Mouse (Mus musculus) forebrain, embryonic 11.5 days (tissue): ENCODE results near the gene Gpr107. TPM values are rescaled to one million over a fixed set of nuclear protein-coding genes. Genes with fewer than 3 reads are reported as not detected.
A peak's percentile ranks its signal among the peaks of the same experiment; 100 is the strongest.

Experiments
- ATAC-seq: fragments of 200-750 bp; cut with Nextera tagmentation; replicated peaks from 2 replicates; pipeline ENCODE4 v1.8.0; 2017; ENCODE audit warnings: moderate TSS enrichment; ENCODE audit not compliant: low FRiP score
- DNase-seq: peaks from one replicate; pipeline ENCODE4 v3.0.0-alpha.2; 2017; ENCODE audit warnings: low spot score
- H3K27ac ChIP-seq: fragments of 300-500 bp; sonication (generic); 2 replicates; pipeline ENCODE4 v1.5.1; 2014; ENCODE audit warnings: low read depth, low read length
- H3K27me3 ChIP-seq: fragments of 300-500 bp; sonication (generic); 2 replicates; pipeline ENCODE4 v1.6.1; 2014; ENCODE audit warnings: mild to moderate bottlenecking, low read length, mixed read lengths; ENCODE audit not compliant: control insufficient read depth, insufficient read depth
- H3K36me3 ChIP-seq: fragments of 300-500 bp; sonication (generic); 2 replicates; pipeline ENCODE4 v1.6.1; 2014; ENCODE audit warnings: mild to moderate bottlenecking, low read length, moderate library complexity, mixed read lengths; ENCODE audit not compliant: control insufficient read depth, insufficient read depth
- H3K4me1 ChIP-seq: fragments of 300-500 bp; sonication (generic); replicated peaks from 2 replicates; pipeline ENCODE4 v1.6.1; 2014; ENCODE audit warnings: low read length, mixed read lengths; ENCODE audit not compliant: control insufficient read depth, insufficient read depth
- H3K4me2 ChIP-seq: fragments of 300-500 bp; sonication (generic); 2 replicates; pipeline ENCODE4 v1.6.1; 2014; ENCODE audit warnings: low read depth, mild to moderate bottlenecking, low read length, moderate library complexity, mixed read lengths; ENCODE audit not compliant: severe bottlenecking
- H3K4me3 ChIP-seq: fragments of 300-500 bp; sonication (generic); 2 replicates; pipeline ENCODE4 v1.5.1; 2014; ENCODE audit warnings: low read depth, low read length
- H3K9ac ChIP-seq: fragments of 300-500 bp; sonication (generic); 2 replicates; pipeline ENCODE4 v1.6.1; 2014; ENCODE audit warnings: low read length
- H3K9me3 ChIP-seq: fragments of 300-500 bp; sonication (generic); 2 replicates; pipeline ENCODE4 v1.6.1; 2016; ENCODE audit warnings: low read length, mixed read lengths; ENCODE audit not compliant: control insufficient read depth
- WGBS: fragments of 180-500 bp; shearing (Covaris S2); extraction: QIAGEN DNeasy Blood & Tissue Kit; methylation state at CpG from one replicate; pipeline ENCODE4 v1.1.7; 2014; 5-methylcytosine and 5-hydroxymethylcytosine counted together
- polyA plus RNA-seq: library from polyadenylated mRNA; unstranded; fragments of >200 nt; fragmentation: Nextera tagmentation; extraction: Ambion mirVana; gene quantifications from 2 replicates; pipeline ENCODE4 v1.2.1, GENCODE M21; 2014

Gene Gpr107
- 30.7 and 32.2 TPM in 2 replicates for polyA plus RNA-seq

- no peaks in the 10 kb centered on the region for H3K9me3 ChIP-seq
- DNase-seq, result peak; percentile 92
- H3K9ac ChIP-seq, result peak within 1 kb of the TSS; percentile 88
- no peaks in the 10 kb centered on the region; the same call in 1 of the 2 replicates for H3K4me1 ChIP-seq
- peak within 1 kb of the TSS; percentile 88 for H3K4me3 ChIP-seq
- no peak within 1 kb of the TSS for H3K27ac ChIP-seq
- peak within 1 kb of the TSS; percentile 53 for H3K4me2 ChIP-seq
- under 1% methylated on average over 50 of the region's 53 CpGs for WGBS
- no peaks in the 10 kb centered on the region; the same call in 1 of the 2 replicates for H3K36me3 ChIP-seq
- no peaks in the 10 kb centered on the region for H3K27me3 ChIP-seq
- peak; percentile 82 for ATAC-seq
Measured at GRCm38 (mm10) chr2:31151892-31152812, at the start of gene Gpr107. TSS of gene Gpr107 (plus strand) at chr2:31152316.

GRCm38 (mm10) chr2:31103321-31103720 is 48.8 kb upstream of the Gpr107 start:
- no peak overlapping the region for H3K4me2 ChIP-seq
- no peak overlapping the region for H3K4me3 ChIP-seq
- no peak overlapping the region for H3K27ac ChIP-seq
- H3K36me3 ChIP-seq, result no peaks in the 10 kb centered on the region; the same call in 1 of the 2 replicates
- no peaks in the 10 kb centered on the region for H3K9me3 ChIP-seq
- no peaks in the 10 kb centered on the region for H3K4me1 ChIP-seq
- no peak for ATAC-seq
- 87% methylated on average over 8 of the region's 8 CpGs for WGBS
- no peak for DNase-seq
- H3K27me3 ChIP-seq, result no peaks in the 10 kb centered on the region
- H3K9ac ChIP-seq, result no peak overlapping the region

GRCm38 (mm10) chr2:31105279-31105678 is 46.8 kb upstream of the Gpr107 start:
- no peaks in the 10 kb centered on the region for H3K27me3 ChIP-seq
- 70% methylated on average over 3 of the region's 3 CpGs for WGBS
- H3K9me3 ChIP-seq, result no peaks in the 10 kb centered on the region
- H3K4me2 ChIP-seq, result no peak overlapping the region
- H3K27ac ChIP-seq, result no peak overlapping the region
- ATAC-seq (no peak), DNase-seq (no peak)
- no peaks in the 10 kb centered on the region; the same call in 1 of the 2 replicates for H3K36me3 ChIP-seq
- H3K4me1 ChIP-seq, result no peaks in the 10 kb centered on the region
- H3K9ac ChIP-seq, result no peak overlapping the region
- H3K4me3 ChIP-seq, result no peak overlapping the region

GRCm38 (mm10) chr2:31106004-31106403 is 46.1 kb upstream of the Gpr107 start:
- Histone ChIP-seq H3K27ac (no peak overlapping the region), H3K27me3 (no peaks in the 10 kb centered on the region), H3K4me1 (no peaks in the 10 kb centered on the region), H3K9ac (no peak overlapping the region), H3K36me3 (no peaks in the 10 kb centered on the region), H3K4me2 (no peak overlapping the region), H3K4me3 (no peak overlapping the region), H3K9me3 (no peaks in the 10 kb centered on the region)
- ATAC-seq (no peak), DNase-seq (no peak)
- WGBS, result 93% methylated on average over 3 of the region's 3 CpGs

GRCm38 (mm10) chr2:31106621-31107320 is 45.3 kb upstream of the Gpr107 start:
- Histone ChIP-seq H3K27me3 (no peaks in the 10 kb centered on the region), H3K9me3 (no peaks in the 10 kb centered on the region), H3K36me3 (no peaks in the 10 kb centered on the region), H3K4me1 (no peaks in the 10 kb centered on the region), H3K4me3 (no peak overlapping the region), H3K4me2 (no peak overlapping the region), H3K9ac (no peak overlapping the region), H3K27ac (no peak overlapping the region)
- no peak for DNase-seq
- 66% methylated on average over 11 of the region's 11 CpGs for WGBS
- ATAC-seq, result no peak

GRCm38 (mm10) chr2:31108186-31108585 is 43.9 kb upstream of the Gpr107 start:
- Histone ChIP-seq H3K9me3 (no peaks in the 10 kb centered on the region), H3K9ac (no peak overlapping the region), H3K4me2 (no peak overlapping the region), H3K36me3 (no peaks in the 10 kb centered on the region), H3K27ac (no peak overlapping the region), H3K4me1 (no peaks in the 10 kb centered on the region), H3K27me3 (no peaks in the 10 kb centered on the region), H3K4me3 (no peak overlapping the region)
- 83% methylated on average over 6 of the region's 6 CpGs for WGBS
- DNase-seq, result no peak
- no peak for ATAC-seq

- Histone ChIP-seq H3K27me3 (no peaks in the 10 kb centered on the region), H3K9ac (no peak overlapping the region), H3K4me3 (no peak overlapping the region), H3K4me2 (no peak overlapping the region), H3K36me3 (no peaks in the 10 kb centered on the region), H3K4me1 (no peaks in the 10 kb centered on the region), H3K27ac (no peak overlapping the region), H3K9me3 (no peaks in the 10 kb centered on the region)
- 78% methylated on average over 12 of the region's 12 CpGs for WGBS
- ATAC-seq, result no peak
- no peak for DNase-seq
Measured at GRCm38 (mm10) chr2:31109960-31110548, 42.1 kb upstream of the Gpr107 start.

- Histone ChIP-seq H3K36me3 (no peaks in the 10 kb centered on the region), H3K4me2 (no peak overlapping the region), H3K27ac (no peak overlapping the region), H3K4me3 (no peak overlapping the region), H3K27me3 (no peaks in the 10 kb centered on the region), H3K4me1 (no peaks in the 10 kb centered on the region), H3K9ac (no peak overlapping the region), H3K9me3 (no peaks in the 10 kb centered on the region)
- 91% methylated on average over 6 of the region's 6 CpGs for WGBS
- ATAC-seq (no peak), DNase-seq (no peak)
Measured at GRCm38 (mm10) chr2:31111685-31112084, 40.4 kb upstream of the Gpr107 start.
